Mouse (Mus musculus): Measurements from ENCODE around the gene Mmp2. TPM values are rescaled to one million over a fixed set of nuclear protein-coding genes. Genes with fewer than 3 reads are reported as not detected.

Gene Mmp2
- total RNA-seq, 1 experiment from 2014 or later, result 16.8 TPM

- no peak for DNase-seq
These were observed 69.5 kb downstream of the Mmp2 start for GRCm38 (mm10) chr8:92896611-92897010.

GRCm38 (mm10) chr8:92897794-92898193 lies 70.7 kb downstream of the Mmp2 start:
- DNase-seq, result no peak

GRCm38 (mm10) chr8:92899590-92899989 lies 72.5 kb downstream of the Mmp2 start:
- DNase-seq, result no peak

- no peak for DNase-seq
These were observed 74.0 kb downstream of the Mmp2 start, which contains the start of gene Capns2 for GRCm38 (mm10) chr8:92901107-92901506. TSS of gene Capns2 (plus strand) at chr8:92901407.

- DNase-seq, result no peak
These were observed 75.9 kb downstream of the Mmp2 start for GRCm38 (mm10) chr8:92902981-92903380.

Other genes with a start within 250 kb of the Mmp2 start
- not detected in 2 replicates for gene Irx6, start 153.0 kb upstream of the Mmp2 start, total RNA-seq (2021)
- gene Lpcat2, start 28.0 kb downstream of the Mmp2 start, total RNA-seq (2021), result 1.4 and 2.3 TPM in 2 replicates
- gene Capns2, start 74.1 kb downstream of the Mmp2 start, total RNA-seq (2021), result 0.95 TPM in 1 of 2 replicates, not detected in the other
- 5.5 and 10.4 TPM in 2 replicates for gene Slc6a2, start 132.8 kb downstream of the Mmp2 start, total RNA-seq (2021)
- gene Ces1a, start 220.9 kb downstream of the Mmp2 start, total RNA-seq (2021), result not detected in 2 replicates

Measured in adrenal gland, postnatal 25 days (tissue).